Mouse (Mus musculus) G1E (cell line): Measurements from ENCODE around the gene Tspan9. TPM values are rescaled to one million over a fixed set of nuclear protein-coding genes. Genes with fewer than 3 reads are reported as not detected.

Source experiments
- ATAC-seq: 2 replicates; pipeline ENCODE4 v1.8.0; 2016; ENCODE audit warnings: mild to moderate bottlenecking; ENCODE audit not compliant: insufficient number of reproducible peaks, poor library complexity, low FRiP score, severe bottlenecking; ENCODE audit errors: extremely low read depth
- DNase-seq: peaks from one replicate; pipeline ENCODE4 v3.0.0; 2012; ENCODE audit warnings: low spot score
- H3K27me3 ChIP-seq: 2 replicates; pipeline ENCODE4 v1.6.1; 2012; ENCODE audit warnings: mild to moderate bottlenecking, low read length, inconsistent platforms; ENCODE audit not compliant: insufficient read depth
- H3K36me3 ChIP-seq: replicated peaks from 2 replicates; pipeline ENCODE3; 2012; ENCODE audit warnings: mild to moderate bottlenecking, inconsistent platforms
- H3K4me1 ChIP-seq: 2 replicates; pipeline ENCODE4 v1.6.1; 2012; ENCODE audit warnings: low read depth, low read length, inconsistent platforms, mixed read lengths; ENCODE audit not compliant: insufficient read depth
- H3K4me3 ChIP-seq: 2 replicates; pipeline ENCODE4 v1.5.1; 2012; ENCODE audit warnings: low read depth, mild to moderate bottlenecking, inconsistent platforms, low read length, moderate library complexity, mixed read lengths
- H3K9me3 ChIP-seq: replicated peaks from 2 replicates; pipeline ENCODE4 v1.6.1; 2012; ENCODE audit warnings: inconsistent platforms
- CTCF ChIP-seq: IDR thresholded peaks from 2 replicates; pipeline ENCODE4 v1.5.1; 2012; ENCODE audit warnings: low read depth, low read length, inconsistent platforms, mixed read lengths
- GATA1 ChIP-seq: IDR thresholded peaks from 2 replicates; pipeline ENCODE4 v1.6.1; 2012; ENCODE audit warnings: borderline replicate concordance, low read length, inconsistent platforms, mixed read lengths
- GATA2 ChIP-seq: IDR thresholded peaks from 2 replicates; pipeline ENCODE4 v1.6.1; 2012; ENCODE audit warnings: low read depth, low read length, inconsistent platforms, borderline replicate concordance
- POLR2AphosphoS5 ChIP-seq: IDR thresholded peaks from 2 replicates; pipeline ENCODE4 v1.6.1; 2012; ENCODE audit warnings: low read depth, low read length, inconsistent platforms; ENCODE audit not compliant: insufficient replicate concordance
- TAL1 ChIP-seq: conservative IDR thresholded peaks from 2 replicates; pipeline ENCODE4 v1.6.1; 2012; ENCODE audit warnings: low read depth, low read length, inconsistent platforms, mixed read lengths
- polyA plus RNA-seq: library from polyadenylated mRNA; stranded (reverse); fragments of >175 nt; gene quantifications from 2 replicates; pipeline ENCODE4 v1.2.3, GENCODE M21; 2012
- total RNA-seq, 2 experiments: library from RNA; stranded (forward) in 1 of 2; stranded (reverse) in 1 of 2; fragments of 200-1000 nt in 1 of 2; fragments of >200 nt in 1 of 2; fragmentation: Nextera tagmentation in 1 of 2; gene quantifications; 2 replicates each; pipeline ENCODE4 v1.2.3; 2014 to 2017

Gene Tspan9
- total and polyA plus RNA-seq, 3 experiments, result 0.16 TPM; not detected in 2

GRCm38 (mm10) chr6:127923296-127923695, 220.1 kb downstream of the Tspan9 start:
- Histone ChIP-seq H3K4me1 (no peaks in the 10 kb centered on the region), H3K27me3 (no peaks in the 10 kb centered on the region), H3K36me3 (no peaks in the 10 kb centered on the region), H3K9me3 (peaks cover 85% of the 10 kb centered on the region), H3K4me3 (no peak overlapping the region)
- no peak for ATAC-seq
- TF ChIP-seq GATA2, result no peak
- no peak for TF ChIP-seq TAL1
- no peak for TF ChIP-seq CTCF
- TF ChIP-seq GATA1, result no peak
- no peak for TF ChIP-seq POLR2AphosphoS5
- no peak for DNase-seq

DNA sequence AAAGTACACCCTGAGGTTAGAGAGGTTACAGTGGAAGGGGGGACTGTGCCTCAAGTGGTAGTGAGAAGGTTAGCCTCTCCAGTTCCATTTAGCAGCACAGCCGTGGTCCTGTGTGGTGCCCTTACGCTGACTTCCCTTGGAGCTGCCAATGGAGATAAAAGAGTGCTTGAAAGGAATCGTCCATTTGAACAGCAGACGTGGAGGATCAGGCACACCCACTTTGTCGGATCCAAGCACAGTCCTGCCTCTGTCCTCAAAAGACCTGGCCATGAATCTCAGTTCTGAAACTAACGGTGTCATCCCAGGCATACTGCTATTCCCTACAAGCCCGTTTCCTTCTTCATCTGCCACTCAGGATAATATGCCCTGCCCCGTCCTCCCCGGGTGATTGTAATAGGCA, 221.4 kb downstream of the Tspan9 start:
- Histone ChIP-seq H3K36me3 (no peaks in the 10 kb centered on the region), H3K27me3 (no peaks in the 10 kb centered on the region), H3K4me1 (no peaks in the 10 kb centered on the region), H3K9me3 (peaks cover 86% of the 10 kb centered on the region), H3K4me3 (no peak overlapping the region)
- DNase-seq (no peak), ATAC-seq (no peak)
- TF ChIP-seq GATA1 (no peak), TAL1 (no peak)

DNA sequence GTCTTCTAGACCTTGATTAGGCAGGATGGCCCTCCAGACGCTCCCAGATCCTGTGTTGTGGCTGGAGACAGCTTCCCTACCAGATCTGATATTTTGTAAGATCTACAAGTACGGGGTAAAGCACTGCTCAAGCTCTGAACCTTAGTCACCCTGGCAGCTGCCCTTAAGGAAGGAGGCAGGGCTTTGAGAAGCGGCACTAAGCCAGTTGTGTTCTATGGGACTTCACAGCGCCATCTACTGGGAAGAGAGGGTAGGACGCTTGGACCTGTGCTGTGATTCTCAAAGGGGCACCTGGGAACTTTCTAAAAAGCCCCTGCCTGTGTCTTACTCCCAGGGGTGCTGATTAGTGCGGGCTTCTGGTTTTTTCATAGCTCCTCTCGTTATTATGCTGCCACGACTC, 222.7 kb downstream of the Tspan9 start:
- DNase-seq (no peak), ATAC-seq (no peak)
- no peak for TF ChIP-seq TAL1
- no peak for TF ChIP-seq GATA1
- TF ChIP-seq CTCF, result no peak
- no peak for TF ChIP-seq POLR2AphosphoS5
- no peak for TF ChIP-seq GATA2
- Histone ChIP-seq H3K4me3 (no peak overlapping the region), H3K9me3 (peaks cover 84% of the 10 kb centered on the region), H3K36me3 (no peaks in the 10 kb centered on the region), H3K27me3 (no peaks in the 10 kb centered on the region), H3K4me1 (no peaks in the 10 kb centered on the region)

DNA sequence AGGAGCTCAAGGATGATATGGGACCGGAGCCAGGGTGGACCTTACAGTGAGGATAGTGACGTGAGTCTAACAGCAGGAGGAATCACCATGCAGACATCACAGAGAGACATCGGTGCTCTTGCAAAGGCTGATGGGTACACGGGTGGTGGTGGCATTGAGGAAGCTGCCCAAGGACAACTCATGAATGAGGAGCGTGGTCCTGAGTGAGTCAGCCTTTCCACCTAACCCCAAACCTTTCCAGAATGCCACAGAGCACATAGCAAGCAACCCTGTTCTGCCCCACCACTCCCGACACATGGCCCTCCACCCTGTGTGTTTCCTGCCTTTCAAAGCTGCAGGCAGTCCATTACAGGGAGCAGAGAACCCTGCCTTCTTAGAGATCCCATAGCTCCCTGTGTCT, 223.9 kb downstream of the Tspan9 start:
- Histone ChIP-seq H3K9me3 (peaks cover 78% of the 10 kb centered on the region), H3K4me3 (no peak overlapping the region), H3K36me3 (no peaks in the 10 kb centered on the region), H3K27me3 (no peaks in the 10 kb centered on the region), H3K4me1 (no peaks in the 10 kb centered on the region)
- ATAC-seq (no peak), DNase-seq (no peak)
- TF ChIP-seq POLR2AphosphoS5, result no peak
- TF ChIP-seq CTCF, result no peak
- TF ChIP-seq GATA1, result no peak
- no peak for TF ChIP-seq GATA2
- no peak for TF ChIP-seq TAL1

GRCm38 (mm10) chr6:127917712-127918111, 225.7 kb downstream of the Tspan9 start:
- DNase-seq (no peak), ATAC-seq (no peak)
- Histone ChIP-seq H3K4me3 (no peak overlapping the region), H3K27me3 (no peaks in the 10 kb centered on the region), H3K9me3 (peaks cover 83% of the 10 kb centered on the region), H3K4me1 (no peaks in the 10 kb centered on the region), H3K36me3 (no peaks in the 10 kb centered on the region)
- TF ChIP-seq POLR2AphosphoS5, result no peak
- no peak for TF ChIP-seq GATA2
- TF ChIP-seq GATA1, result no peak
- no peak for TF ChIP-seq CTCF
- no peak for TF ChIP-seq TAL1

DNA sequence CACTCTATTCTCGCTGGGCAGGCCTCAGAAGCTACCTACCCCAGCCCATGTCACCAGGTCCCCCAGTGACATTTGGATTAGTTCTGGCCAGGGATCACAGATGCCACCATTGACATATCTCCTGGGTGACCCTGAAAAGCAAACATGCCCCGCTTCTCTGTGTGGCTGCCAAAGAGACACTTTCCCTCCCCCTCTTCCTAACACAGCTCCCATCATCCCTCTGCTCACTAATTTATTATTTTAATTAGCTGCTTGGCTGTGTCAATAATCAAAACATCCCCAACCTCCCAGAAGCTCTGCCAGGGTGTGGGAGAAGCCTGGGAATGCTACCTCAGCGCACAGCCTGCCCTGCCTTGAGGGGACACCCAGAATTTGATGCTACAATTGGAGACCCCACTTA, 226.4 kb downstream of the Tspan9 start:
- Histone ChIP-seq H3K4me1 (no peaks in the 10 kb centered on the region), H3K27me3 (no peaks in the 10 kb centered on the region), H3K4me3 (no peak overlapping the region), H3K36me3 (no peaks in the 10 kb centered on the region), H3K9me3 (peaks cover 83% of the 10 kb centered on the region)
- DNase-seq (no peak), ATAC-seq (no peak; the same call in 1 of the 2 replicates)
- TF ChIP-seq GATA1 (no peak), POLR2AphosphoS5 (no peak), GATA2 (no peak), CTCF (no peak)

DNA sequence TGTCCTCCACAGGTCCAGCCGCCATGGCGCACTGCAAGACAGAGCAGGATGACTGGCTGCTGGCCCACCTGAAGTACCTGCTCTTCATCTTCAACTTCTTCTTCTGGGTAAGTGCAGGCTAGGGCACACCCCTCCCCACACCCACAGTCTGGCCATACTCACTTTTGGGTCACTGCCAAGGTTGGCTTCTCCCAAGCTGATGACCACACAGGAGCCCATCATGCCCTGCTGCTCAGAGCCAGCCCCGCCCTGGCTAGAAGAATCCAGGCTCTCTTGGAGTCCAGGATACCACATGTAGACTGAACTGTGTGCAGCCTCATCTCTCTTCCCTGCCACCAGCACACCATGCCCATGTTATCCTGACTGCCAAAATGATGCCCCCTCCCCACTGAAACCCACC, 230.5 kb downstream of the Tspan9 start:
- H3K9me3 ChIP-seq, result peaks cover 81% of the 10 kb centered on the region
- no peak for ATAC-seq
- TF ChIP-seq POLR2AphosphoS5, result no peak
- TF ChIP-seq TAL1, result no peak
- no peaks in the 10 kb centered on the region for H3K4me1 ChIP-seq
- H3K4me3 ChIP-seq, result peak overlapping the region; percentile 24; the same call in 1 of the 2 replicates
- no peaks in the 10 kb centered on the region for H3K27me3 ChIP-seq
- no peak for DNase-seq
- no peaks in the 10 kb centered on the region for H3K36me3 ChIP-seq
